8 mouse cellular contexts compared by ENCODE assay signal in the genomic region with DNA sequence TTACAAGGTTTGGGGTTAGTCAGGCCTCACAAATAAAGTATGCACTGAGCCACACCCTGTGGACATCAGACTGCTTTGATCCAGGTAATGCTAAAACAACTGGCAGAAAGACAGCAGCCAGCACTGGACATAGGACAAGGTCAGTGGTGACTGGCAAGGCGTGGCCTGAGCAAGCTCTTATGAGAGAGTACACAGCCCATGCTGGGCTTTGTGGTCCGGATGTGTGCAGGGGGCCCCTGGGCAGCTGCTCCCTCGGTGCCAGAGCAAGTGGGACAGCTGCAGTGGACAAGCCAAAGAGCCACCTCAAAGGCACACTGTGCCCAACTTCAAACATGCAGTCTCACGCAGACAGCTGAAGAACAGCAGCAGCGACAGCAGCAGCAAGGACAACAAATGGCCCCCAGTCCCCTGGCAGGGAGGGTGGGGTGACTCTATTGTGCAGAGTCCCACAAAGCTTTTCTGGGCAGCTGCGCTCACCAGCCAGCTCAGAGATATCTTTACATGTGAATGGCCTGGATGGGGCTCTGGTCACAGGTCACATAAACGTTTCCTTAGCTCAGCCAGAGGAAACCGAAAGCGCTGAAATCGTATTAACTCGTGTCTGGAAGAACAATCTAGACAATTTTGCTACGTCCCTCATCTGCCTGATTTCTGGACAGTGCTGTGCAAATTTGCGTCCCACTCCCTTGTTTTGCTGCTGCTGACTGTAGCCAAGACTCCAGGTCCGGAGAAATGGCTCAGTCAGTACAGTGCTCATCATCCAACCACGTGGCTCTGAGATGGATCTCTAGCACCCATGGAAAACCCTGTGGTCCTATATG.
A peak's percentile ranks its signal among the peaks of the same experiment; 100 is the strongest.
DNase-seq lines count a peak whose midpoint lies in the region; ATAC-seq and TF ChIP-seq lines count a peak whose summit lies in the region.

No protein-coding gene starts in this region.

- H3K27ac ChIP-seq in CH12.LX (ENCODE audit: insufficient read depth, low read depth), result no peak overlapping the region
- peak overlapping the region; percentile 64 for H3K27ac ChIP-seq in brown adipose tissue, adult 24 weeks (replicated peaks; ENCODE audit: low read depth, low read length)
- H3K27ac ChIP-seq in heart, embryonic 12.5 days (ENCODE audit: poor library complexity, severe bottlenecking), result 0 out of 2 replicates have a peak overlapping the region, but pooled peaks have one; percentile 36
- no peak overlapping the region for H3K27ac ChIP-seq in macrophage
- no peak overlapping the region for H3K27ac ChIP-seq in stomach, embryonic 14.5 days (ENCODE audit: low read length)

- H3K36me3 ChIP-seq in CH12.LX (replicated peaks in 1 of 2; ENCODE audit: control insufficient read depth in 1 of 2, insufficient read depth in 1 of 2, low read length in 1 of 2) (no peaks in the 10 kb centered on the region), macrophage (ENCODE audit: inconsistent target) (no peaks in the 10 kb centered on the region)
- no peaks in the 10 kb centered on the region for H3K36me3 ChIP-seq in heart, embryonic 12.5 days
- H3K36me3 ChIP-seq in stomach, embryonic 14.5 days (ENCODE audit: control insufficient read depth, insufficient read depth, low read length), result no peaks in the 10 kb centered on the region

- no peak for TF ChIP-seq EP300 in CH12.LX (IDR thresholded peaks at IDR 0.05; ENCODE audit: low read length)

- no peak overlapping the region for H3K9ac ChIP-seq in CH12.LX (ENCODE audit: insufficient read depth, low read depth)
- H3K9ac ChIP-seq in heart, embryonic 12.5 days, result no peak overlapping the region
- H3K9ac ChIP-seq in stomach, embryonic 14.5 days (replicated peaks; ENCODE audit: low read depth, low read length), result 0 out of 2 replicates have a peak overlapping the region, but pooled peaks have one; percentile 14

- no peaks in the 10 kb centered on the region for H3K9me3 ChIP-seq in CH12.LX (replicated peaks; ENCODE audit: low read length)
- no peaks in the 10 kb centered on the region for H3K9me3 ChIP-seq in heart, embryonic 12.5 days (replicated peaks)
- H3K9me3 ChIP-seq in stomach, embryonic 14.5 days (ENCODE audit: control insufficient read depth, low read depth, low read length), result no peaks in the 10 kb centered on the region

- H3K4me3 ChIP-seq in CH12.LX (replicated peaks in 1 of 3; ENCODE audit: low read depth in 2 of 3, low read length in 2 of 3, poor library complexity in 1 of 3) (peak overlapping the region in 1 of 3 experiments; percentile 14), macrophage (ENCODE audit: inconsistent target) (peak overlapping the region; percentile 2; the same call in 1 of the 2 replicates)
- peak overlapping the region; percentile 51 for H3K4me3 ChIP-seq in brown adipose tissue, adult 24 weeks (ENCODE audit: insufficient read depth, low read depth, low read length)
- peak overlapping the region; percentile 0; the same call in 1 of the 2 replicates for H3K4me3 ChIP-seq in heart, embryonic 12.5 days
- no peak overlapping the region for H3K4me3 ChIP-seq in stomach, embryonic 14.5 days (ENCODE audit: low read depth, low read length)

- DNase-seq in CH12.LX (ENCODE audit: extremely low read depth), result no peak
- peak; percentile 6 to 27 for DNase-seq in kidney, postnatal 36 days
- DNase-seq in cerebellum, adult 11 months, result no peak
- no peak for DNase-seq in left cerebral cortex, postnatal 25 days (ENCODE audit: low spot score in 2 of 2)

- TF ChIP-seq RAD21 in CH12.LX (IDR thresholded peaks at IDR 0.05; ENCODE audit: low read depth, low read length), result no peak

- no peaks in the 10 kb centered on the region for H3K79me2 ChIP-seq in CH12.LX (replicated peaks; ENCODE audit: control insufficient read depth, extremely low read depth, insufficient read depth, poor library complexity, severe bottlenecking)
- no peaks in the 10 kb centered on the region for H3K79me2 ChIP-seq in macrophage (ENCODE audit: inconsistent target)

- ATAC-seq in heart, embryonic 12.5 days (ENCODE audit: insufficient number of reproducible peaks, low FRiP score), result peak; percentile 57; the same call in 1 of the 2 replicates
- ATAC-seq in stomach, embryonic 14.5 days (ENCODE audit: insufficient number of reproducible peaks, insufficient read depth, low FRiP score, low read depth), result peak; percentile 61

- H3K27me3 ChIP-seq in CH12.LX (replicated peaks), result no peaks in the 10 kb centered on the region
- H3K27me3 ChIP-seq in heart, embryonic 12.5 days (replicated peaks), result no peaks in the 10 kb centered on the region
- no peaks in the 10 kb centered on the region for H3K27me3 ChIP-seq in stomach, embryonic 14.5 days (ENCODE audit: control insufficient read depth, insufficient read depth, low read length)

- intact Hi-C loops in left cerebral cortex, postnatal 25 days (cut with DNase I), result no loop called here

- no peak for TF ChIP-seq CTCF in CH12.LX (conservative IDR thresholded peaks at IDR 0.05 in 1 of 2, IDR thresholded peaks at IDR 0.05 in 1 of 2; ENCODE audit: low read depth in 2 of 2, low read length in 2 of 2)

- in situ Hi-C loops in CH12.LX (cut with MboI; ENCODE audit: low pct_ligation_motif_present, low pct_unique_long_range_greater_than_20kb, low sequenced_read_pairs), result no loop called here

- TF ChIP-seq POLR2A in CH12.LX (IDR thresholded peaks at IDR 0.05; ENCODE audit: low read depth, low read length), result no peak

- dilution Hi-C loops in CH12.LX (cut with MboI; ENCODE audit: extremely low pct_ligation_motif_present, extremely low pct_unique_long_range_greater_than_20kb, low sequenced_read_pairs), result no loop called here

- WGBS in heart, embryonic 12.5 days, result 41% methylated on average over 15 of the region's 15 CpGs
- 47% methylated on average over 15 of the region's 15 CpGs for WGBS in macrophage (ENCODE audit: missing documents)
- 38% methylated on average over 15 of the region's 15 CpGs for WGBS in stomach, embryonic 14.5 days

- H3K4me1 ChIP-seq in CH12.LX (ENCODE audit: control insufficient read depth in 1 of 2, insufficient read depth in 2 of 2), result peaks cover 0 to 4% of the 10 kb centered on the region in 2 experiments; a peak in 1 of 4 replicates
- H3K4me1 ChIP-seq in brown adipose tissue, adult 24 weeks (ENCODE audit: control insufficient read depth, insufficient read depth, insufficient read length, low read length), result peaks cover 7% of the 10 kb centered on the region; the same call in 1 of the 2 replicates
- H3K4me1 ChIP-seq in heart, embryonic 12.5 days (replicated peaks), result peaks cover 9% of the 10 kb centered on the region
- H3K4me1 ChIP-seq in stomach, embryonic 14.5 days (ENCODE audit: control insufficient read depth, insufficient read depth, low read length), result no peaks in the 10 kb centered on the region; the same call in 1 of the 2 replicates

- H3K4me2 ChIP-seq in CH12.LX (ENCODE audit: insufficient read depth, low read depth, poor library complexity, severe bottlenecking), result peak overlapping the region; percentile 23
- H3K4me2 ChIP-seq in heart, embryonic 12.5 days, result peak overlapping the region; percentile 48
- peak overlapping the region; percentile 17; the same call in 1 of the 2 replicates for H3K4me2 ChIP-seq in stomach, embryonic 14.5 days (replicated peaks; ENCODE audit: low read depth, low read length)

TF ChIP-seq in CH12.LX, 34 proteins besides CTCF, POLR2A, EP300 and RAD21:
- TF ChIP-seq MAX (IDR thresholded peaks at IDR 0.05; ENCODE audit: low read length) (0 out of 2 replicates have a peak, but pooled peaks have one; percentile 23), ZKSCAN1 (IDR thresholded peaks at IDR 0.05; ENCODE audit: borderline replicate concordance, low read depth, low read length) (no peak)

Comparison
In these comparisons a context has a peak if more than half of its experiments do, and no peak if none do; other contexts are left out.
1. DNase-seq: peak in kidney, postnatal 36 days (2 of 2); none in CH12.LX (single experiment), cerebellum, adult 11 months (single experiment) and left cerebral cortex, postnatal 25 days (0 of 2).
2. H3K27ac ChIP-seq: peak in brown adipose tissue, adult 24 weeks (single experiment) and heart, embryonic 12.5 days (single experiment); none in CH12.LX (single experiment), macrophage (single experiment) and stomach, embryonic 14.5 days (single experiment).
3. Peak in every context shown above with its lines, with median percentiles within 50 percentile points of each other: H3K4me2 ChIP-seq.